Mouse (Mus musculus): ENCODE data around the gene Hyls1. TPM values are rescaled to one million over a fixed set of nuclear protein-coding genes. Genes with fewer than 3 reads are reported as not detected.

Hyls1 gene
- polyA plus RNA-seq, 1 experiment: 0.71 TPM

GRCm38 (mm10) chr9:35535110-35535509 lies 35.1 kb downstream of the Hyls1 start:
- Histone ChIP-seq H3K27me3 (ENCODE audit: control insufficient read depth) (no peaks in the 10 kb centered on the region), H3K36me3 (ENCODE audit: control insufficient read depth) (no peaks in the 10 kb centered on the region), H3K4me1 (ENCODE audit: control insufficient read depth) (peaks cover 5% of the 10 kb centered on the region), H3K4me3 (replicated peaks) (no peak overlapping the region), H3K9me3 (ENCODE audit: control insufficient read depth, low read length) (no peaks in the 10 kb centered on the region)
- TF ChIP-seq TAL1 (IDR thresholded peaks at IDR 0.05; ENCODE audit: low read length) (no peak), GATA1 (IDR thresholded peaks at IDR 0.05; ENCODE audit: low read length) (no peak)

GRCm38 (mm10) chr9:35533266-35533665 lies 36.9 kb downstream of the Hyls1 start:
- peaks cover 5% of the 10 kb centered on the region for H3K4me1 ChIP-seq (ENCODE audit: control insufficient read depth)
- no peaks in the 10 kb centered on the region for H3K36me3 ChIP-seq (ENCODE audit: control insufficient read depth)
- TF ChIP-seq TAL1 (IDR thresholded peaks at IDR 0.05; ENCODE audit: low read length) (no peak), GATA1 (IDR thresholded peaks at IDR 0.05; ENCODE audit: low read length) (no peak)
- no peaks in the 10 kb centered on the region for H3K9me3 ChIP-seq (ENCODE audit: control insufficient read depth, low read length)
- no peak overlapping the region for H3K4me3 ChIP-seq (replicated peaks)
- no peaks in the 10 kb centered on the region for H3K27me3 ChIP-seq (ENCODE audit: control insufficient read depth)

GRCm38 (mm10) chr9:35529796-35530195 lies 40.4 kb downstream of the Hyls1 start:
- Histone ChIP-seq H3K9me3 (ENCODE audit: control insufficient read depth, low read length) (no peaks in the 10 kb centered on the region), H3K4me1 (ENCODE audit: control insufficient read depth) (no peaks in the 10 kb centered on the region), H3K27me3 (ENCODE audit: control insufficient read depth) (no peaks in the 10 kb centered on the region), H3K4me3 (replicated peaks) (no peak overlapping the region), H3K36me3 (ENCODE audit: control insufficient read depth) (no peaks in the 10 kb centered on the region)
- no peak for TF ChIP-seq TAL1 (IDR thresholded peaks at IDR 0.05; ENCODE audit: low read length)
- no peak for TF ChIP-seq GATA1 (IDR thresholded peaks at IDR 0.05; ENCODE audit: low read length)

- Histone ChIP-seq H3K36me3 (ENCODE audit: control insufficient read depth) (no peaks in the 10 kb centered on the region), H3K9me3 (ENCODE audit: control insufficient read depth, low read length) (no peaks in the 10 kb centered on the region), H3K4me3 (replicated peaks) (no peak overlapping the region), H3K27me3 (ENCODE audit: control insufficient read depth) (no peaks in the 10 kb centered on the region), H3K4me1 (ENCODE audit: control insufficient read depth) (no peaks in the 10 kb centered on the region)
- TF ChIP-seq TAL1 (IDR thresholded peaks at IDR 0.05; ENCODE audit: low read length) (no peak), GATA1 (IDR thresholded peaks at IDR 0.05; ENCODE audit: low read length) (no peak)
Observed at GRCm38 (mm10) chr9:35529141-35529540, 41.1 kb downstream of the Hyls1 start.

- Histone ChIP-seq H3K9me3 (ENCODE audit: control insufficient read depth, low read length) (no peaks in the 10 kb centered on the region), H3K4me1 (ENCODE audit: control insufficient read depth) (no peaks in the 10 kb centered on the region), H3K27me3 (ENCODE audit: control insufficient read depth) (no peaks in the 10 kb centered on the region), H3K36me3 (ENCODE audit: control insufficient read depth) (no peaks in the 10 kb centered on the region), H3K4me3 (replicated peaks) (no peak overlapping the region)
- TF ChIP-seq TAL1 (IDR thresholded peaks at IDR 0.05; ENCODE audit: low read length) (no peak), GATA1 (IDR thresholded peaks at IDR 0.05; ENCODE audit: low read length) (no peak)
Observed at GRCm38 (mm10) chr9:35523941-35524411, 46.2 kb downstream of the Hyls1 start.

- Histone ChIP-seq H3K4me3 (replicated peaks) (no peak overlapping the region), H3K36me3 (ENCODE audit: control insufficient read depth) (no peaks in the 10 kb centered on the region), H3K4me1 (ENCODE audit: control insufficient read depth) (no peaks in the 10 kb centered on the region), H3K9me3 (ENCODE audit: control insufficient read depth, low read length) (no peaks in the 10 kb centered on the region), H3K27me3 (ENCODE audit: control insufficient read depth) (no peaks in the 10 kb centered on the region)
- TF ChIP-seq TAL1 (IDR thresholded peaks at IDR 0.05; ENCODE audit: low read length) (no peak), GATA1 (IDR thresholded peaks at IDR 0.05; ENCODE audit: low read length) (no peak)
Observed at GRCm38 (mm10) chr9:35523541-35523940, 46.7 kb downstream of the Hyls1 start.

GRCm38 (mm10) chr9:35522821-35523515 lies 47.2 kb downstream of the Hyls1 start:
- H3K9me3 ChIP-seq (ENCODE audit: control insufficient read depth, low read length): no peaks in the 10 kb centered on the region
- no peaks in the 10 kb centered on the region for H3K4me1 ChIP-seq (ENCODE audit: control insufficient read depth)
- TF ChIP-seq TAL1 (IDR thresholded peaks at IDR 0.05; ENCODE audit: low read length) (no peak), GATA1 (IDR thresholded peaks at IDR 0.05; ENCODE audit: low read length) (no peak)
- H3K27me3 ChIP-seq (ENCODE audit: control insufficient read depth): no peaks in the 10 kb centered on the region
- H3K36me3 ChIP-seq (ENCODE audit: control insufficient read depth): no peaks in the 10 kb centered on the region
- H3K4me3 ChIP-seq (replicated peaks): no peak overlapping the region

- no peaks in the 10 kb centered on the region for H3K4me1 ChIP-seq (ENCODE audit: control insufficient read depth)
- H3K9me3 ChIP-seq (ENCODE audit: control insufficient read depth, low read length): no peaks in the 10 kb centered on the region
- no peak overlapping the region for H3K4me3 ChIP-seq (replicated peaks)
- no peaks in the 10 kb centered on the region for H3K27me3 ChIP-seq (ENCODE audit: control insufficient read depth)
- no peak for TF ChIP-seq GATA1 (IDR thresholded peaks at IDR 0.05; ENCODE audit: low read length)
- TF ChIP-seq TAL1 (IDR thresholded peaks at IDR 0.05; ENCODE audit: low read length): no peak
- H3K36me3 ChIP-seq (ENCODE audit: control insufficient read depth): no peaks in the 10 kb centered on the region
Observed at GRCm38 (mm10) chr9:35522241-35522640, 48.0 kb downstream of the Hyls1 start.

GRCm38 (mm10) chr9:35520631-35521348 lies 49.4 kb downstream of the Hyls1 start:
- Histone ChIP-seq H3K27me3 (ENCODE audit: control insufficient read depth) (no peaks in the 10 kb centered on the region), H3K4me1 (ENCODE audit: control insufficient read depth) (no peaks in the 10 kb centered on the region), H3K4me3 (replicated peaks) (no peak overlapping the region), H3K36me3 (ENCODE audit: control insufficient read depth) (no peaks in the 10 kb centered on the region), H3K9me3 (ENCODE audit: control insufficient read depth, low read length) (no peaks in the 10 kb centered on the region)
- no peak for TF ChIP-seq TAL1 (IDR thresholded peaks at IDR 0.05; ENCODE audit: low read length)
- no peak for TF ChIP-seq GATA1 (IDR thresholded peaks at IDR 0.05; ENCODE audit: low read length)
